Mouse (Mus musculus): ENCODE data around the gene Lamb3. TPM values are rescaled to one million over a fixed set of nuclear protein-coding genes. Genes with fewer than 3 reads are reported as not detected.

Lamb3 gene
- polyA plus RNA-seq, 1 experiment from 2014 or later = 0.63 TPM

- no peak overlapping the region for H3K4me2 ChIP-seq
- H3K36me3 ChIP-seq (replicated peaks) = no peaks in the 10 kb centered on the region
- H3K9ac ChIP-seq = no peak overlapping the region
- no peaks in the 10 kb centered on the region for H3K9me3 ChIP-seq (replicated peaks)
- no peak for ATAC-seq (ENCODE audit: insufficient read depth)
- no peak overlapping the region for H3K4me3 ChIP-seq (replicated peaks)
- no peaks in the 10 kb centered on the region; the same call in 1 of the 2 replicates for H3K4me1 ChIP-seq (replicated peaks)
- H3K27me3 ChIP-seq = no peaks in the 10 kb centered on the region
- no peak overlapping the region for H3K27ac ChIP-seq (replicated peaks)
- 61% methylated on average over 7 of the region's 7 CpGs for WGBS (ENCODE audit: insufficient replicate concordance)
These were observed 123.1 kb downstream of the Lamb3 start for GRCm38 (mm10) chr1:193330626-193331025.

GRCm38 (mm10) chr1:193332018-193332417, 124.5 kb downstream of the Lamb3 start:
- Histone ChIP-seq H3K27ac (replicated peaks) (no peak overlapping the region), H3K9ac (no peak overlapping the region), H3K27me3 (no peaks in the 10 kb centered on the region), H3K4me2 (no peak overlapping the region), H3K4me3 (replicated peaks) (no peak overlapping the region), H3K36me3 (replicated peaks) (no peaks in the 10 kb centered on the region), H3K4me1 (replicated peaks) (no peaks in the 10 kb centered on the region; the same call in 1 of the 2 replicates), H3K9me3 (replicated peaks) (no peaks in the 10 kb centered on the region)
- no peak for ATAC-seq (ENCODE audit: insufficient read depth)
- 69% methylated on average over 13 of the region's 13 CpGs for WGBS (ENCODE audit: insufficient replicate concordance)

- 55% methylated on average over 1 of the region's 1 CpGs for WGBS (ENCODE audit: insufficient replicate concordance)
- H3K4me3 ChIP-seq (replicated peaks) = no peak overlapping the region
- H3K9me3 ChIP-seq (replicated peaks) = no peaks in the 10 kb centered on the region
- H3K36me3 ChIP-seq (replicated peaks) = no peaks in the 10 kb centered on the region
- no peak for ATAC-seq (ENCODE audit: insufficient read depth)
- no peak overlapping the region for H3K27ac ChIP-seq (replicated peaks)
- H3K4me1 ChIP-seq (replicated peaks) = no peaks in the 10 kb centered on the region; the same call in 1 of the 2 replicates
- H3K4me2 ChIP-seq = no peak overlapping the region
- H3K9ac ChIP-seq = no peak overlapping the region
- no peaks in the 10 kb centered on the region for H3K27me3 ChIP-seq
These were observed 125.2 kb downstream of the Lamb3 start for GRCm38 (mm10) chr1:193332671-193333070.

GRCm38 (mm10) chr1:193333776-193334175, 126.3 kb downstream of the Lamb3 start:
- no peaks in the 10 kb centered on the region; the same call in 1 of the 2 replicates for H3K4me1 ChIP-seq (replicated peaks)
- no peak overlapping the region for H3K4me3 ChIP-seq (replicated peaks)
- 68% methylated on average over 3 of the region's 3 CpGs for WGBS (ENCODE audit: insufficient replicate concordance)
- no peaks in the 10 kb centered on the region for H3K9me3 ChIP-seq (replicated peaks)
- no peak overlapping the region for H3K27ac ChIP-seq (replicated peaks)
- no peak for ATAC-seq (ENCODE audit: insufficient read depth)
- H3K27me3 ChIP-seq = no peaks in the 10 kb centered on the region
- H3K9ac ChIP-seq = no peak overlapping the region
- no peaks in the 10 kb centered on the region for H3K36me3 ChIP-seq (replicated peaks)
- no peak overlapping the region for H3K4me2 ChIP-seq

- no peaks in the 10 kb centered on the region for H3K27me3 ChIP-seq
- no peak overlapping the region for H3K4me3 ChIP-seq (replicated peaks)
- no peak overlapping the region for H3K4me2 ChIP-seq
- 65% methylated on average over 6 of the region's 6 CpGs for WGBS (ENCODE audit: insufficient replicate concordance)
- H3K9ac ChIP-seq = no peak overlapping the region
- H3K4me1 ChIP-seq (replicated peaks) = no peaks in the 10 kb centered on the region; the same call in 1 of the 2 replicates
- no peaks in the 10 kb centered on the region for H3K36me3 ChIP-seq (replicated peaks)
- ATAC-seq (ENCODE audit: insufficient read depth) = no peak
- no peak overlapping the region for H3K27ac ChIP-seq (replicated peaks)
- H3K9me3 ChIP-seq (replicated peaks) = no peaks in the 10 kb centered on the region
These were observed 127.0 kb downstream of the Lamb3 start for GRCm38 (mm10) chr1:193334546-193334945.

- no peak for ATAC-seq (ENCODE audit: insufficient read depth)
- H3K4me2 ChIP-seq = no peak overlapping the region
- no peak overlapping the region for H3K9ac ChIP-seq
- 49% methylated on average over 7 of the region's 7 CpGs for WGBS (ENCODE audit: insufficient replicate concordance)
- no peaks in the 10 kb centered on the region for H3K27me3 ChIP-seq
- no peak overlapping the region for H3K4me3 ChIP-seq (replicated peaks)
- H3K27ac ChIP-seq (replicated peaks) = no peak overlapping the region
- H3K4me1 ChIP-seq (replicated peaks) = no peaks in the 10 kb centered on the region
- no peaks in the 10 kb centered on the region for H3K9me3 ChIP-seq (replicated peaks)
- H3K36me3 ChIP-seq (replicated peaks) = no peaks in the 10 kb centered on the region
These were observed 128.9 kb downstream of the Lamb3 start for GRCm38 (mm10) chr1:193336122-193337017.

GRCm38 (mm10) chr1:193337018-193337321, 129.5 kb downstream of the Lamb3 start:
- no peak overlapping the region for H3K27ac ChIP-seq (replicated peaks)
- no peak for ATAC-seq (ENCODE audit: insufficient read depth)
- WGBS (ENCODE audit: insufficient replicate concordance) = 61% methylated on average over 9 of the region's 9 CpGs

GRCm38 (mm10) chr1:193337787-193338310, 130.3 kb downstream of the Lamb3 start:
- no peaks in the 10 kb centered on the region for H3K9me3 ChIP-seq (replicated peaks)
- WGBS (ENCODE audit: insufficient replicate concordance) = 42% methylated on average over 4 of the region's 4 CpGs
- H3K4me2 ChIP-seq = no peak overlapping the region
- H3K36me3 ChIP-seq (replicated peaks) = no peaks in the 10 kb centered on the region
- no peak overlapping the region for H3K27ac ChIP-seq (replicated peaks)
- H3K4me3 ChIP-seq (replicated peaks) = no peak overlapping the region
- no peaks in the 10 kb centered on the region for H3K27me3 ChIP-seq
- no peak overlapping the region for H3K9ac ChIP-seq
- ATAC-seq (ENCODE audit: insufficient read depth) = no peak
- no peaks in the 10 kb centered on the region for H3K4me1 ChIP-seq (replicated peaks)

More at GRCm38 (mm10) chr1:193337018-193337321, 129.5 kb downstream of the Lamb3 start:
- Histone ChIP-seq H3K4me1 (replicated peaks) (no peaks in the 10 kb centered on the region), H3K9me3 (replicated peaks) (no peaks in the 10 kb centered on the region), H3K4me2 (no peak overlapping the region), H3K27me3 (no peaks in the 10 kb centered on the region), H3K4me3 (replicated peaks) (no peak overlapping the region), H3K9ac (no peak overlapping the region), H3K36me3 (replicated peaks) (no peaks in the 10 kb centered on the region)

- WGBS (ENCODE audit: insufficient replicate concordance) = 61% methylated on average over 9 of the region's 9 CpGs
- ATAC-seq (ENCODE audit: insufficient read depth) = no peak
- H3K4me3 ChIP-seq (replicated peaks) = no peak overlapping the region
- no peak overlapping the region for H3K27ac ChIP-seq (replicated peaks)
- no peaks in the 10 kb centered on the region for H3K4me1 ChIP-seq (replicated peaks)
- H3K9me3 ChIP-seq (replicated peaks) = no peaks in the 10 kb centered on the region
- no peaks in the 10 kb centered on the region for H3K27me3 ChIP-seq
- H3K4me2 ChIP-seq = no peak overlapping the region
- H3K9ac ChIP-seq = no peak overlapping the region
- no peaks in the 10 kb centered on the region for H3K36me3 ChIP-seq (replicated peaks)
These were observed 131.0 kb downstream of the Lamb3 start for GRCm38 (mm10) chr1:193338363-193338995.

- WGBS (ENCODE audit: insufficient replicate concordance) = 62% methylated on average over 5 of the region's 5 CpGs
- no peak for ATAC-seq (ENCODE audit: insufficient read depth)
- no peaks in the 10 kb centered on the region for H3K4me1 ChIP-seq (replicated peaks)
- no peak overlapping the region for H3K4me3 ChIP-seq (replicated peaks)
- H3K36me3 ChIP-seq (replicated peaks) = no peaks in the 10 kb centered on the region
- H3K9ac ChIP-seq = no peak overlapping the region
- H3K27ac ChIP-seq (replicated peaks) = no peak overlapping the region
- H3K27me3 ChIP-seq = no peaks in the 10 kb centered on the region
- H3K9me3 ChIP-seq (replicated peaks) = no peaks in the 10 kb centered on the region
- no peak overlapping the region for H3K4me2 ChIP-seq
These were observed 134.9 kb downstream of the Lamb3 start for GRCm38 (mm10) chr1:193342198-193342946.

- ATAC-seq (ENCODE audit: insufficient read depth) = no peak
- WGBS (ENCODE audit: insufficient replicate concordance) = 43% methylated on average over 4 of the region's 4 CpGs
These were observed 136.4 kb downstream of the Lamb3 start for GRCm38 (mm10) chr1:193343853-193344252.

More at GRCm38 (mm10) chr1:193343853-193344252, 136.4 kb downstream of the Lamb3 start:
- Histone ChIP-seq H3K27me3 (no peaks in the 10 kb centered on the region), H3K9me3 (replicated peaks) (no peaks in the 10 kb centered on the region), H3K4me2 (no peak overlapping the region), H3K36me3 (replicated peaks) (no peaks in the 10 kb centered on the region), H3K9ac (no peak overlapping the region), H3K4me3 (replicated peaks) (no peak overlapping the region), H3K4me1 (replicated peaks) (no peaks in the 10 kb centered on the region), H3K27ac (replicated peaks) (no peak overlapping the region)
